Mouse (Mus musculus): ENCODE data around the gene Sema4f. TPM values are rescaled to one million over a fixed set of nuclear protein-coding genes. Genes with fewer than 3 reads are reported as not detected.
A peak's percentile ranks its signal among the peaks of the same experiment; 100 is the strongest.

Gene Sema4f
- polyA plus RNA-seq, 1 experiment from 2014 or later = 0.12 TPM

GRCm38 (mm10) chr6:82917778-82918129, 21.8 kb downstream of the Sema4f start:
- ATAC-seq (no peak), DNase-seq (peak; percentile 60)

GRCm38 (mm10) chr6:82917076-82917777, 22.3 kb downstream of the Sema4f start:
- DNase-seq = no peak
- no peak for TF ChIP-seq CTCF (IDR thresholded peaks at IDR 0.05; ENCODE audit: low read depth)
- TF ChIP-seq EP300 (IDR thresholded peaks at IDR 0.05; ENCODE audit: low read depth) = no peak
- no peak overlapping the region for H3K4me3 ChIP-seq (ENCODE audit: low read depth, low read length)
- no peak overlapping the region for H3K4me2 ChIP-seq (ENCODE audit: low read depth, low read length)
- no peaks in the 10 kb centered on the region for H3K9me3 ChIP-seq (ENCODE audit: low read length)
- H3K9ac ChIP-seq (replicated peaks) = no peak overlapping the region
- H3K4me1 ChIP-seq (ENCODE audit: insufficient read depth) = 0 out of 2 replicates have a peak, but pooled peaks cover 3% of the 10 kb centered on the region
- H3K27ac ChIP-seq (ENCODE audit: low read depth) = no peak overlapping the region
- no peaks in the 10 kb centered on the region for H3K27me3 ChIP-seq (ENCODE audit: insufficient read depth, low read length)
- WGBS (ENCODE audit: insufficient replicate concordance) = 70% methylated on average over 26 of the region's 26 CpGs
- ATAC-seq = no peak
- no peaks in the 10 kb centered on the region for H3K36me3 ChIP-seq (replicated peaks; ENCODE audit: insufficient read depth, low read length)

More at GRCm38 (mm10) chr6:82917778-82918129, 21.8 kb downstream of the Sema4f start:
- Histone ChIP-seq H3K9ac (replicated peaks) (no peak overlapping the region), H3K27ac (ENCODE audit: low read depth) (no peak overlapping the region), H3K27me3 (ENCODE audit: insufficient read depth, low read length) (no peaks in the 10 kb centered on the region), H3K4me2 (ENCODE audit: low read depth, low read length) (no peak overlapping the region), H3K36me3 (replicated peaks; ENCODE audit: insufficient read depth, low read length) (no peaks in the 10 kb centered on the region), H3K4me1 (ENCODE audit: insufficient read depth) (0 out of 2 replicates have a peak, but pooled peaks cover 3% of the 10 kb centered on the region), H3K4me3 (ENCODE audit: low read depth, low read length) (no peak overlapping the region), H3K9me3 (ENCODE audit: low read length) (no peaks in the 10 kb centered on the region)
- 18% methylated on average over 8 of the region's 8 CpGs for WGBS (ENCODE audit: insufficient replicate concordance)
- TF ChIP-seq CTCF (IDR thresholded peaks at IDR 0.05; ENCODE audit: low read depth) (peak; percentile 81), EP300 (IDR thresholded peaks at IDR 0.05; ENCODE audit: low read depth) (no peak)

GRCm38 (mm10) chr6:82916459-82916858, 23.1 kb downstream of the Sema4f start:
- no peak for ATAC-seq
- Histone ChIP-seq H3K27me3 (ENCODE audit: insufficient read depth, low read length) (no peaks in the 10 kb centered on the region), H3K36me3 (replicated peaks; ENCODE audit: insufficient read depth, low read length) (no peaks in the 10 kb centered on the region), H3K27ac (ENCODE audit: low read depth) (no peak overlapping the region), H3K4me1 (ENCODE audit: insufficient read depth) (0 out of 2 replicates have a peak, but pooled peaks cover 3% of the 10 kb centered on the region), H3K9me3 (ENCODE audit: low read length) (no peaks in the 10 kb centered on the region), H3K4me2 (ENCODE audit: low read depth, low read length) (no peak overlapping the region), H3K4me3 (ENCODE audit: low read depth, low read length) (no peak overlapping the region), H3K9ac (replicated peaks) (no peak overlapping the region)
- TF ChIP-seq CTCF (IDR thresholded peaks at IDR 0.05; ENCODE audit: low read depth) (no peak), EP300 (IDR thresholded peaks at IDR 0.05; ENCODE audit: low read depth) (no peak)
- WGBS (ENCODE audit: insufficient replicate concordance) = 77% methylated on average over 4 of the region's 4 CpGs
- no peak for DNase-seq

- Histone ChIP-seq H3K27me3 (ENCODE audit: insufficient read depth, low read length) (no peaks in the 10 kb centered on the region), H3K36me3 (replicated peaks; ENCODE audit: insufficient read depth, low read length) (no peaks in the 10 kb centered on the region), H3K9me3 (ENCODE audit: low read length) (no peaks in the 10 kb centered on the region), H3K9ac (replicated peaks) (no peak overlapping the region), H3K4me1 (ENCODE audit: insufficient read depth) (0 out of 2 replicates have a peak, but pooled peaks cover 3% of the 10 kb centered on the region), H3K4me3 (ENCODE audit: low read depth, low read length) (no peak overlapping the region), H3K27ac (ENCODE audit: low read depth) (no peak overlapping the region), H3K4me2 (ENCODE audit: low read depth, low read length) (no peak overlapping the region)
- TF ChIP-seq EP300 (IDR thresholded peaks at IDR 0.05; ENCODE audit: low read depth) = no peak
- peak; percentile 95 for TF ChIP-seq CTCF (IDR thresholded peaks at IDR 0.05; ENCODE audit: low read depth)
- WGBS (ENCODE audit: insufficient replicate concordance) = 20% methylated on average over 3 of the region's 3 CpGs
- ATAC-seq = 0 out of 2 replicates have a peak, but pooled peaks have one; percentile 31
- peak; percentile 77 for DNase-seq
These were observed 23.7 kb downstream of the Sema4f start for GRCm38 (mm10) chr6:82915889-82916288.

- ATAC-seq (no peak), DNase-seq (peak; percentile 36)
- 0 out of 2 replicates have a peak, but pooled peaks cover 3% of the 10 kb centered on the region for H3K4me1 ChIP-seq (ENCODE audit: insufficient read depth)
- TF ChIP-seq CTCF (IDR thresholded peaks at IDR 0.05; ENCODE audit: low read depth) = no peak
- TF ChIP-seq EP300 (IDR thresholded peaks at IDR 0.05; ENCODE audit: low read depth) = no peak
- H3K27ac ChIP-seq (ENCODE audit: low read depth) = no peak overlapping the region
- H3K27me3 ChIP-seq (ENCODE audit: insufficient read depth, low read length) = no peaks in the 10 kb centered on the region
- no peaks in the 10 kb centered on the region for H3K36me3 ChIP-seq (replicated peaks; ENCODE audit: insufficient read depth, low read length)
- WGBS (ENCODE audit: insufficient replicate concordance) = 42% methylated on average over 28 of the region's 28 CpGs
- no peaks in the 10 kb centered on the region for H3K9me3 ChIP-seq (ENCODE audit: low read length)
- peak overlapping the region; percentile 18; the same call in 1 of the 2 replicates for H3K4me2 ChIP-seq (ENCODE audit: low read depth, low read length)
- H3K4me3 ChIP-seq (ENCODE audit: low read depth, low read length) = no peak overlapping the region
- no peak overlapping the region for H3K9ac ChIP-seq (replicated peaks)
These were observed 26.0 kb downstream of the Sema4f start for GRCm38 (mm10) chr6:82913336-82914247.

GRCm38 (mm10) chr6:82911303-82911702, 28.3 kb downstream of the Sema4f start:
- H3K9ac ChIP-seq (replicated peaks) = no peak overlapping the region
- no peak overlapping the region for H3K4me3 ChIP-seq (ENCODE audit: low read depth, low read length)
- no peak overlapping the region for H3K27ac ChIP-seq (ENCODE audit: low read depth)
- no peak for DNase-seq
- no peak overlapping the region for H3K4me2 ChIP-seq (ENCODE audit: low read depth, low read length)
- no peaks in the 10 kb centered on the region for H3K36me3 ChIP-seq (replicated peaks; ENCODE audit: insufficient read depth, low read length)
- TF ChIP-seq EP300 (IDR thresholded peaks at IDR 0.05; ENCODE audit: low read depth) (no peak), CTCF (IDR thresholded peaks at IDR 0.05; ENCODE audit: low read depth) (no peak)
- no peaks in the 10 kb centered on the region for H3K27me3 ChIP-seq (ENCODE audit: insufficient read depth, low read length)
- whole genome bisulfite sequencing (ENCODE audit: insufficient replicate concordance) = 78% methylated on average over 5 of the region's 5 CpGs
- no peaks in the 10 kb centered on the region for H3K9me3 ChIP-seq (ENCODE audit: low read length)
- 0 out of 2 replicates have a peak, but pooled peaks cover 3% of the 10 kb centered on the region for H3K4me1 ChIP-seq (ENCODE audit: insufficient read depth)
- no peak for ATAC-seq
